Mouse (Mus musculus): ENCODE measurements around the gene Eml1. TPM values are rescaled to one million over a fixed set of nuclear protein-coding genes. Genes with fewer than 3 reads are reported as not detected.
A peak's percentile ranks its signal among the peaks of the same experiment; 100 is the strongest.

Eml1 gene
- polyA plus RNA-seq, 1 experiment from 2014 or later: 109 TPM

- peak overlapping the region; percentile 47 for H3K4me2 ChIP-seq
- H3K27me3 ChIP-seq (ENCODE audit: insufficient read depth, low read length): no peaks in the 10 kb centered on the region
- 58% methylated on average over 6 of the region's 6 CpGs for WGBS
- peak overlapping the region; percentile 90 for H3K27ac ChIP-seq (ENCODE audit: low read depth)
- DNase-seq: peak; percentile 27
- ATAC-seq (ENCODE audit: insufficient read depth): peak; percentile 7; the same call in 1 of the 2 replicates
- H3K9me3 ChIP-seq (ENCODE audit: low read depth, low read length): no peaks in the 10 kb centered on the region
- no peak for TF ChIP-seq CTCF (IDR thresholded peaks at IDR 0.05; ENCODE audit: low read depth)
- H3K4me3 ChIP-seq (ENCODE audit: low read depth, low read length): peak overlapping the region; percentile 23
- peak overlapping the region; percentile 29 for H3K9ac ChIP-seq
- H3K4me1 ChIP-seq (ENCODE audit: insufficient read depth): peaks cover 22% of the 10 kb centered on the region
- no peaks in the 10 kb centered on the region for H3K36me3 ChIP-seq (ENCODE audit: insufficient read depth)
Measured at GRCm38 (mm10) chr12:108371429-108371765, 640 bp downstream of the Eml1 start.

GRCm38 (mm10) chr12:108372241-108372640 is 1.5 kb downstream of the Eml1 start:
- ATAC-seq (ENCODE audit: insufficient read depth): no peak
- DNase-seq: no peak
- 80% methylated on average over 17 of the region's 17 CpGs for WGBS
- no peaks in the 10 kb centered on the region for H3K27me3 ChIP-seq (ENCODE audit: insufficient read depth, low read length)
- H3K4me3 ChIP-seq (ENCODE audit: low read depth, low read length): no peak overlapping the region
- no peak overlapping the region for H3K4me2 ChIP-seq
- no peak for TF ChIP-seq CTCF (IDR thresholded peaks at IDR 0.05; ENCODE audit: low read depth)
- peaks cover 22% of the 10 kb centered on the region for H3K4me1 ChIP-seq (ENCODE audit: insufficient read depth)
- H3K36me3 ChIP-seq (ENCODE audit: insufficient read depth): no peaks in the 10 kb centered on the region
- no peaks in the 10 kb centered on the region for H3K9me3 ChIP-seq (ENCODE audit: low read depth, low read length)
- H3K27ac ChIP-seq (ENCODE audit: low read depth): 0 out of 2 replicates have a peak overlapping the region, but pooled peaks have one; percentile 90
- no peak overlapping the region for H3K9ac ChIP-seq

- peaks cover 22% of the 10 kb centered on the region for H3K4me1 ChIP-seq (ENCODE audit: insufficient read depth)
- H3K4me3 ChIP-seq (ENCODE audit: low read depth, low read length): no peak overlapping the region
- H3K4me2 ChIP-seq: no peak overlapping the region
- H3K9ac ChIP-seq: no peak overlapping the region
- no peak for DNase-seq
- no peak for ATAC-seq (ENCODE audit: insufficient read depth)
- no peaks in the 10 kb centered on the region for H3K27me3 ChIP-seq (ENCODE audit: insufficient read depth, low read length)
- TF ChIP-seq CTCF (IDR thresholded peaks at IDR 0.05; ENCODE audit: low read depth): no peak
- H3K27ac ChIP-seq (ENCODE audit: low read depth): no peak overlapping the region
- H3K36me3 ChIP-seq (ENCODE audit: insufficient read depth): no peaks in the 10 kb centered on the region
- no peaks in the 10 kb centered on the region for H3K9me3 ChIP-seq (ENCODE audit: low read depth, low read length)
- 73% methylated on average over 9 of the region's 9 CpGs for WGBS
Measured at GRCm38 (mm10) chr12:108373611-108374010, 2.9 kb downstream of the Eml1 start.

GRCm38 (mm10) chr12:108374689-108375088 is 3.9 kb downstream of the Eml1 start:
- H3K4me1 ChIP-seq (ENCODE audit: insufficient read depth): peaks cover 18% of the 10 kb centered on the region
- H3K27ac ChIP-seq (ENCODE audit: low read depth): no peak overlapping the region
- DNase-seq (no peak), ATAC-seq (ENCODE audit: insufficient read depth) (no peak)
- 86% methylated on average over 8 of the region's 8 CpGs for WGBS
- H3K36me3 ChIP-seq (ENCODE audit: insufficient read depth): no peaks in the 10 kb centered on the region
- TF ChIP-seq CTCF (IDR thresholded peaks at IDR 0.05; ENCODE audit: low read depth): no peak
- H3K4me3 ChIP-seq (ENCODE audit: low read depth, low read length): no peak overlapping the region
- H3K9me3 ChIP-seq (ENCODE audit: low read depth, low read length): no peaks in the 10 kb centered on the region
- no peak overlapping the region for H3K4me2 ChIP-seq
- H3K9ac ChIP-seq: no peak overlapping the region
- no peaks in the 10 kb centered on the region for H3K27me3 ChIP-seq (ENCODE audit: insufficient read depth, low read length)

GRCm38 (mm10) chr12:108378379-108379133 is 7.8 kb downstream of the Eml1 start:
- H3K9ac ChIP-seq: no peak overlapping the region
- TF ChIP-seq CTCF (IDR thresholded peaks at IDR 0.05; ENCODE audit: low read depth): no peak
- 82% methylated on average over 13 of the region's 13 CpGs for WGBS
- H3K4me2 ChIP-seq: no peak overlapping the region
- DNase-seq: no peak
- no peak overlapping the region for H3K27ac ChIP-seq (ENCODE audit: low read depth)
- H3K4me1 ChIP-seq (ENCODE audit: insufficient read depth): no peaks in the 10 kb centered on the region
- H3K36me3 ChIP-seq (ENCODE audit: insufficient read depth): no peaks in the 10 kb centered on the region
- ATAC-seq (ENCODE audit: insufficient read depth): no peak
- H3K4me3 ChIP-seq (ENCODE audit: low read depth, low read length): no peak overlapping the region
- H3K9me3 ChIP-seq (ENCODE audit: low read depth, low read length): no peaks in the 10 kb centered on the region
- no peaks in the 10 kb centered on the region for H3K27me3 ChIP-seq (ENCODE audit: insufficient read depth, low read length)

- no peak overlapping the region for H3K9ac ChIP-seq
- ATAC-seq (ENCODE audit: insufficient read depth): peak; percentile 53; the same call in 1 of the 2 replicates
- no peak overlapping the region for H3K4me2 ChIP-seq
- no peaks in the 10 kb centered on the region for H3K36me3 ChIP-seq (ENCODE audit: insufficient read depth)
- H3K9me3 ChIP-seq (ENCODE audit: low read depth, low read length): no peaks in the 10 kb centered on the region
- DNase-seq: peak; percentile 62
- H3K27ac ChIP-seq (ENCODE audit: low read depth): no peak overlapping the region
- no peaks in the 10 kb centered on the region for H3K27me3 ChIP-seq (ENCODE audit: insufficient read depth, low read length)
- no peak for TF ChIP-seq CTCF (IDR thresholded peaks at IDR 0.05; ENCODE audit: low read depth)
- 45% methylated on average over 13 of the region's 13 CpGs for WGBS
- no peaks in the 10 kb centered on the region for H3K4me1 ChIP-seq (ENCODE audit: insufficient read depth)
- no peak overlapping the region for H3K4me3 ChIP-seq (ENCODE audit: low read depth, low read length)
Measured at GRCm38 (mm10) chr12:108386476-108387232, 15.9 kb downstream of the Eml1 start.

GRCm38 (mm10) chr12:108389718-108390117 is 19.0 kb downstream of the Eml1 start:
- Histone ChIP-seq H3K9ac (no peak overlapping the region), H3K27me3 (ENCODE audit: insufficient read depth, low read length) (no peaks in the 10 kb centered on the region), H3K27ac (ENCODE audit: low read depth) (no peak overlapping the region), H3K4me3 (ENCODE audit: low read depth, low read length) (no peak overlapping the region), H3K4me2 (no peak overlapping the region), H3K9me3 (ENCODE audit: low read depth, low read length) (no peaks in the 10 kb centered on the region), H3K36me3 (ENCODE audit: insufficient read depth) (no peaks in the 10 kb centered on the region), H3K4me1 (ENCODE audit: insufficient read depth) (0 out of 2 replicates have a peak, but pooled peaks cover 3% of the 10 kb centered on the region)
- ATAC-seq (ENCODE audit: insufficient read depth): no peak
- no peak for DNase-seq
- WGBS: 48% methylated on average over 3 of the region's 3 CpGs
- no peak for TF ChIP-seq CTCF (IDR thresholded peaks at IDR 0.05; ENCODE audit: low read depth)

All from lung, embryonic 14.5 days (tissue).